Mouse (Mus musculus) heart, postnatal 36 days (tissue): ENCODE data around the gene Cdc42ep4. TPM values are rescaled to one million over a fixed set of nuclear protein-coding genes. Genes with fewer than 3 reads are reported as not detected.

ENCODE experiments used
- DNase-seq, 2 experiments: peaks; one replicate each; pipeline ENCODE4 v3.0.0; 2021 to 2022
- intact Hi-C: fragments of 180-260 bp; cut with DNase I; formaldehyde crosslinking; loops from one replicate; pipeline ENCODE4 v1.15.1; 2025
- total RNA-seq, 2 experiments: library from RNA; stranded (reverse); gene quantifications; 2 replicates each; pipeline ENCODE4 v1.2.3; 2021

Gene Cdc42ep4
- total RNA-seq, 2 experiments from 2014 or later: 16.5 to 20.5 TPM

- intact Hi-C loops: no loop called here
Observed at GRCm38 (mm10) chr11:113752685-113753430, 1.2 kb upstream of the Cdc42ep4 start.

DNA sequence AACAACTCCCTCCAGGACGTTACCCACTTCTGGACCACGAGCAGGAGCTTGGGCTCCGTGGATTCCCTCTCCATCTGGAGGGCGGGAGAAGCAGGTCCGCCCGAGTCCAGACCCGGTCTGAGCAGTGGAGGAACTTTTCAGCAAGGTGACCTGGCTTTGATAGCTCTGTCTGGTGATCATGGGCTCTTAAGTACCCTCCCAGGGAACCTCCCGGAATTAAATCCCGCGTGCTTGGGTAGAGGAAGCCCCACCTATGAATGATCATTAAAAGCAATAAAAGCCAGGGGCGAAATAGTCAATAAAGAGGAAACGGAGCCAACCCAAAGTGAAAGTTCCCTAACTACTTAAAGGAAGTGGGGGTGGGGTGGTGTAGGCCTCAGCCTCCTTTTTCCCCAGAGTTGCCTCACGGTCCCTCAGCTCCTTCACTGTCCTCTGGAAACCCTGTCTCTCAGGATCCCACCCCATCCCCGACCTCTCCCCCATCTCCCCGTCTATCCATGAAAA is 529 bp upstream of the Cdc42ep4 start:
- intact Hi-C loops: no loop called here
- DNase-seq: no peak

More at GRCm38 (mm10) chr11:113752685-113753430, 1.2 kb upstream of the Cdc42ep4 start:
- DNase-seq: no peak

DNA sequence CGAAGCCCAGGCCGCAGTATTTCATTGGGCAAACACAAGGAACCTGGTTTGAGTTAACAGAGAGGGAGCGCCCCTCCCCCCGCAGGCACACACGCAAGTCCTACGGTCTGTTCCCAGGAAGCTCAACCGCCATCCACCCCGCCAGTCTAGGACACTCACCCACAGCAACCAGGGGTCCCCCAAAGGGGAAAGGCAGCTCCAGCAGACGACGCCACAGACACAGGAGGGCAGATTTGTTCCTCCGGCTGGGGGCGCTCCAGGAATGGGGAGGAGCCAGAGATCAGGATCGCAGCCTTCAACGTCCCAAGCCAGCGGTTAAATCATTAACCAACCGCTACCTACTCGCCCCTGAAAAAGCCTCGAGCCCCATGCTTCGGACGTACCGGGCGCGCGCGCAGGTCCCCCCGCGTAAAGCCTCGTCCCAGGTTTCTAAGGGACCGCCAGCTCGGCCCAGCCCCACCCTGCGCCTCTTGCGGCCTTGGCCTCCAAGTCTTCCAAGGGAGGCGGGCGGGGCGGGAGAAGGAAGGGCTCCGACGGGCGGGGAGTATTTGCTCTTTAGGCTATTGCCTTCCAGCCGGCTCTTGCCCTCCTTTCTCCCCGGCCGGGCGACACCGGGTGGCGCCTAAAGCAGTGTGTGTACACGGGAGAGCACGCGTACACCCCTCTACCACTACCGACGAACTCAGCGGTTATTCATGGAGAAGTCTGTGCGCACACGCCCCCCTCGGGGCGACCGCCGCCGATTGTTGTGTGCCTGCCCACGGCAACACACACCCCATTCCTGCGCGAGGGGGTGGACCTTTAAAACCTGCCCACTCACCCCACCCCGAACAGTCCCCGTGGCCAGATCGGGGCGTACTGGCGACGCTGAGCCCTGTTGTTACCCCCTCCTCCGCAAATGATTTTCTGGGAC is 854 bp downstream of the Cdc42ep4 start:
- peak; percentile 78 to 83 for DNase-seq
- intact Hi-C loops: loop anchor here (1.0 to 2.0 kb wide), 4 partner anchors 27 to 102 kb away; partner anchors contain the start of genes Cog1 and Cpsf4l

DNA sequence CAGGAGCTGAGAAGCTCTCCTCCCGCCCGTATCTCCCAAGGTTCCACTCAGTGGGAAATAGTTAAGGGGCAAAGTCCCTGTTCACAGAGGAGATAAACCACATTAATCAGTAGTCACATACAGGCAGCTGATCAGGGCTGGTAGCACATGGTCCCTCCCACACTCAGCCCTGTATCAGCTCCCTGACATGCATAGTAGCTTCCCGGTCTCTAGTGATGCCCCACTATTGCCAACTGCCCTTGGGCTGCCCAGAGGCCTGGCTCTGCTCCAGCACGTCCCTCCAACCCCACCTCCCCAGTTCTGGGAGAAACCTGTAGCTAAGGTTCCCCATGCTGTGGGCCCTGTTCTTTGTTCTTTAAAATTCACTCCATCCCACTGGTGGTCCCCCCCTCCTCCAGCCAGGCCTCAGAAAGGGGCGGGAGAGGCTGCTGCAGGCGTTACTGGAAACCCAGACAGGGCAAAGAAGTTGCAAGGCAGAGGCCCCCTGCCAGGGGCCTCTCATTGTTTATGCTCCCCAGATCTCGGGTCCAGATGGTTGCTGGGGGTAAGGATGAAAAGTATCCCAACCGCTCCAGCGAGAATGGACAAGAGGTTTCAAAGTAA is 1.8 kb downstream of the Cdc42ep4 start:
- intact Hi-C loops: loop anchor here (1.0 to 2.0 kb wide), 3 partner anchors 39 to 58 kb away; partner anchors contain the start of gene Cpsf4l
- no peak for DNase-seq

- intact Hi-C loops: loop anchor here (1.0 kb wide), 1 partner anchor 59 kb away; no protein-coding TSS in a partner anchor
- peak; percentile 48 to 67 for DNase-seq
Observed at GRCm38 (mm10) chr11:113748797-113749521, 2.7 kb downstream of the Cdc42ep4 start.

DNA sequence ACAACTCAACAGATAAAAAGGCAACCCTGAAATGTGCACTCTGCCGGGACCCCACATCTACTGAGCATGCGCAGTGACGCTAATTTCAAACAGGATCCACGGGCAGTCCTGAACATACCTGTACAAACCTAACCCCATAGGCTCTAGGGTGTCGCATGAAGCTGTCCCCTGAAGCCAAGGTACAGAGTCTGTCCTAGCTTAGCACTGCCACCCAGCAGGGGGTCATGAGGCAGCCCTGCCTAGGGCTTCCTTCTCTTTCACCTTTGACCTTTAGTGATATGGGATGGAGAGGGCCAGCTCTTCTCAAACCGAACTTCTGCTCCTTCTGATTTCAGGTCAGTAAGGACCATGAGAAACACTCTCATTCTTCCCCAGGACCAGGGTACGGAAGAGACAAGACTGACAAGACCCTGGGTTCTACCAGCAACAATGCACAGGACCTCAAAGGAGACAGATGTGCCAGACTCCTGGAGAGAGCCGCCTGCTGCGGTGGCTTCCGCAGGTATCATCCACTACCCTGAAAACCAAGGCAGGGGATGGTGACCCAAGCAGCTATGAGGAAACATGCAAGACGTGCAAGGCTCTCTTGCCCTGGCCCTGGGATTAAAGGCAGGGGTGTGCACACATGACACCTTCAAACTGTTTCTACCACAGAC is 3.8 kb downstream of the Cdc42ep4 start:
- intact Hi-C loops: no loop called here
- DNase-seq: no peak

DNA sequence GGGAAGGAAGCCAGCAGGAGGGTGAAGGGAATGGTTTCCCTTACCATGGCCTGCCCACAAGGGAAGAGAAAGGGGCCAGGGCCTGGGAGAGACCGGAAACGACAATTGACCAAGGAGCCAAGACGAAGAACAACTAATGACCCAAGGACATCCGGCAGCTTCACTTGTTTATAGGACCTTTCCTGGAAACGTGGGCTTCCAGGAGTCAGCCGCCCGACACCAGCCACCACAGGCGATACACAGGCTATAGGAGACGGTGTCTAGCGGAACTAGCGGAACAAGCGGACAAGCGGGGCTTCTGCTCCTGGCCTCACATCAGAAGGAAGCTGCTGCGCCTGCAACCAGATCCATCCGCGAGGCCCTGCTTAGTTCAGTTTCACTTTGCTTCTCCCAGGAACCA is 4.6 kb downstream of the Cdc42ep4 start:
- DNase-seq: peak in 1 of 2 experiments; percentile 42
- intact Hi-C loops: no loop called here

DNA sequence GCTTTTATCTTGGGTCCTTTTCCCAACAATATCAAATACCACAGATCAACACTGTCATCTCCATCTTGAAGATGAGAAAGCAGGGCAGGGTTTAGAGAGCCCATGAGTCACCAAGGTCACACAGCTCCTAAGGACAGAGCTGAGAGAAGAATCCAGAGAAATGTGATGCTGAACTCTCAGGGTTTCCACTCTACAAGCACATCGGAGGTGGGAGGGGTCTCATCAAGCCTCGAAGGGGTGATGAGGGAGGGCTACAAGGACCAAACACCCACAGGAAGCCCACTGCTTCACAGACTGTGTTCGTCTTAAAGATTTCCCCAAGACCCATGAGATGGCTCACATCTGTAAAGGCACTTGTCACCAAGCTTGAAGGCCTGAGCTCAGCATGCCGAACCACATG is 5.7 kb downstream of the Cdc42ep4 start:
- intact Hi-C loops: no loop called here
- no peak for DNase-seq

DNA sequence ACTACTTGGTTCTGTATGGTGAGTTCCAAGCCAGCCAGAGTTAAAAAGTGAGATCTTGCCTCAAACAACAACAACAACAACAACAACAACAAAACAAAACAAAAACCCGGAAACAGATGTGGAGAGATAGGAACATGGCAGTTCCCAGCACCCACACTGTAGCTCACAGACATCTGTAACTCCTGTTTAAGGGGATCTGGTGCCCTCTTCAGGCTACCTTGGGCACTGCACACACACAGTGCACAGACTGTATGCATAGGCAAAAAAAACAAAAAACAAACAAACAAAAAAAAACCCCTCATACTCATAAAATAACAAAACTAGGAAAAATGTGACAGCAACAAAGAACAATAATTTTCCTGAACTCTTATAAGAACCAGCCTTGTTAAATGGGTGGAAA is 8.7 kb downstream of the Cdc42ep4 start:
- no peak for DNase-seq
- intact Hi-C loops: no loop called here

- no peak for DNase-seq
- intact Hi-C loops: no loop called here
Observed at GRCm38 (mm10) chr11:113740100-113740499, 11.6 kb downstream of the Cdc42ep4 start.

GRCm38 (mm10) chr11:113739213-113739612 is 12.5 kb downstream of the Cdc42ep4 start:
- DNase-seq: peak; percentile 50 to 56
- intact Hi-C loops: no loop called here

DNA sequence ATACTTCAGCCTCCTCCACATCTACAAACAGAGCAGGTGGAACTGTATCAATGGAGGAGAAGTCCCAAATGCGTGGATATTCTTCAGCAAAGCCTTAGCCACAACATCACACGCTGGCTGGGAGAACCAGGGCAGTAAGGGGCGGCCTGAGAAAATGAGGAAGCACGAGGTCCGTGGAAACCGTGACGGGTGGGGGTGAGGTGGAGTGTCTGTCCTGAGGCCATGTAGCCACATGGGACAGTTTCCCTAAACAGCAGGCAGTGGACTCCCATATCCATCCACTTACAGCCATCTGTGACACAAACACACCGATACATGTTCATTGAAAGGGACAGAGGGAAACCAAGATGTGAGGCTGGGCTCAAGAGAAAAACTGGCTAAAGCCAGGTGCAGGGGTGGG is 13.8 kb downstream of the Cdc42ep4 start:
- no peak for DNase-seq
- intact Hi-C loops: no loop called here

DNA sequence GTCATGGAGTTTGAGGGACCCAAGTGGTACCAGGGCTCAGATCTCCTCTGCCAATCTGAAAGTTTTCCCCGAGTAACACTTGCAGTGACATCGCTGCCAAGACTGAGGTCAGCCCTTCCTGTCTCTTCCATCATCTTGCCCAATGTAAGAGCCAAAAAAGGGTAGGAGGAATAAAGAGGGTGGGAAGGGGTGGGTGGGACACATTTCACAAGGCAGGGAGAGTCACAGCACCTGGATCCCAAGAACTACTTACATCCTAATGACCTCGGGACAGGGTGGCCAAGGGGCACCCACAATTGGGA is 14.2 kb downstream of the Cdc42ep4 start:
- no peak for DNase-seq
- intact Hi-C loops: no loop called here

GRCm38 (mm10) chr11:113736848-113737552 is 14.7 kb downstream of the Cdc42ep4 start:
- intact Hi-C loops: no loop called here
- DNase-seq: no peak

- intact Hi-C loops: no loop called here
- DNase-seq: no peak
Observed at GRCm38 (mm10) chr11:113735151-113735550, 16.5 kb downstream of the Cdc42ep4 start.

DNA sequence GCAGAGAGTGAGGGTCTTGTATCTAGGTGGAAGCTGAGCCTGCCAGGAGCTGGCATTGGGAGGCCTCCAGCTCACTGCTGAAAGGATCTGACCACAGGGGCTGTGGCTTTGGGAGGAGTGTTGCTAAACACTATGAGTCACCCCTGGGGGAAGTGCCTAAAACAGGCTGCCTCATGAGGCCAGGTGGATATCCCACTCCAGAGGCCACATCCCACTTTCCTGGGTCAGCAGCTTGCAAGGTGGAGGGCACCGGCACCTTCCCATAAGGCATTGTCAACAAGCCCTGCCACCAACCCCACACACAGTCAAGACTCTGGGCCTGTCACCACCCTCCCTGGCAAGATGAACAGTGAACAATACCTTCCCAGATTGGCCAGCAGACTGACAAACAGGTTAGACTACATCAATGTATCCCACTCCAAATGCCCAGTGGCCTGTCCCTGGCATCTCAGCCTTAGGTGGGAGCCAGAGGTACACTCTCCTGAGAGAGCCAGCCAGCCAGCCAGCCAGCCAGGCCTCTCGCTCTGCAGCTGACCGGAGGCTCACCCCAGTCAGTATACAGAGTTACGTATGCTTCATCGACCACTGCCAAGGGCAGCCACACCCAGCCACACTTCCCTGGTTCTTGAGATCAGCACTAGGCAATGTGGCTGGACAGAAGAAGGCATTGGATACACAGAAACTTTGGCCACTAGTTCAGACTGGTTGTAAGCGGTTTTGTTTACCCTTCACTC is 17.9 kb downstream of the Cdc42ep4 start:
- no peak for DNase-seq
- intact Hi-C loops: no loop called here

DNA sequence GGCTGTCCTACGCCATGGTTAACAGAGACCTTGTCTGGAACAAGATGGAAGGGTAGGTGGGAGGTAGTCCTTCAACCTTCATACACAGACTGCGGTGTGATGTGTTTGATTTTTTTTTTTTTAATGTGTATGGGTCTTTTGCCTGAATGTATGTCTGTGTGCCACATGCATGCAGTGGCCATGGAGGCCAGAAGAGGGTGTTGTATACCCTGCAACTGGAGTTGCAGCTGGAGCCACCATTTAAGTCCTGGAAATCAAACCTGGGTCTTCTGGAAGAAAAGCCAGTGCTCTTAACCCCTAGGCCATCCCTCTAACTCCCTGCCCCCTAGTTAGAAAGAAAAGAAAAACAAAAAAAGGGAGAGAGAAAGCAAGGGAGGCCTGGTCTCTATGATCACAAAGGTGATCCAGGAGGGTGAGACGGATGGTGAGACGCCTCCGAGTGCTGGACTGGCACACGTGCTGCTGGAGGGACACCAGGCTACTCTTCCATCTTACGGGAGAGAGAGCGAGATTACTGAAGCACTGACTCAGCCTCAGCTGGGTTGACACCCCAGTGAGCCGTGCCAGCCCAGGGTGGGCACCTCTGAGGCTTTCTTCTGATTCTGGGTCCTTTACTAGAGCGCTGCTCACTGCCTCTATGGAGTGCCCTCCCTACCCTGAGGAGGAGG is 19.6 kb downstream of the Cdc42ep4 start:
- intact Hi-C loops: no loop called here
- no peak for DNase-seq

GRCm38 (mm10) chr11:113730879-113731278 is 20.8 kb downstream of the Cdc42ep4 start:
- intact Hi-C loops: no loop called here
- no peak for DNase-seq
